Mouse (Mus musculus) embryonic facial prominence, embryonic 10.5 days (tissue): Measurements from ENCODE around the gene Gm28043. TPM values are rescaled to one million over a fixed set of nuclear protein-coding genes. Genes with fewer than 3 reads are reported as not detected.
"Not testable (repeated sequence)": the region's sequence is repeated elsewhere in the genome, so short reads cannot be mapped to it uniquely, and the experiment has no call there.

Experiments
- DNase-seq: peaks from one replicate; pipeline ENCODE4 v3.0.0-alpha.2; 2017; ENCODE audit warnings: low spot score
- H3K27ac ChIP-seq: fragments of 300-500 bp; sonication (generic); replicated peaks from 2 replicates; pipeline ENCODE4 v1.5.1; 2016; ENCODE audit warnings: mild to moderate bottlenecking
- H3K27me3 ChIP-seq: fragments of 300-500 bp; sonication (generic); replicated peaks from 2 replicates; pipeline ENCODE4 v1.6.1; 2016; ENCODE audit warnings: low read depth, mild to moderate bottlenecking; ENCODE audit not compliant: poor library complexity, severe bottlenecking
- H3K36me3 ChIP-seq: fragments of 300-500 bp; sonication (generic); replicated peaks from 2 replicates; pipeline ENCODE4 v1.6.1; 2016; ENCODE audit warnings: mild to moderate bottlenecking, moderate library complexity
- H3K4me1 ChIP-seq: fragments of 300-500 bp; sonication (generic); 2 replicates; pipeline ENCODE4 v1.6.1; 2016
- H3K4me3 ChIP-seq: fragments of 300-500 bp; sonication (generic); 2 replicates; pipeline ENCODE4 v1.5.1; 2016; ENCODE audit warnings: mild to moderate bottlenecking, moderate library complexity
- H3K9me3 ChIP-seq: fragments of 300-500 bp; sonication (generic); 2 replicates; pipeline ENCODE4 v1.6.1; 2016; ENCODE audit warnings: mild to moderate bottlenecking
- WGBS: fragments of 180-500 bp; shearing (Covaris S2); methylation state at CpG from one replicate; pipeline ENCODE4 v1.1.7; 2016; 5-methylcytosine and 5-hydroxymethylcytosine counted together
- polyA plus RNA-seq: library from polyadenylated mRNA; unstranded; fragments of >200 nt; fragmentation: Nextera tagmentation; extraction: Ambion mirVana; gene quantifications from 2 replicates; pipeline ENCODE4 v1.2.1, GENCODE M21; 2016

Gm28043 gene
- polyA plus RNA-seq, 1 experiment from 2014 or later = 3.5 TPM

DNA sequence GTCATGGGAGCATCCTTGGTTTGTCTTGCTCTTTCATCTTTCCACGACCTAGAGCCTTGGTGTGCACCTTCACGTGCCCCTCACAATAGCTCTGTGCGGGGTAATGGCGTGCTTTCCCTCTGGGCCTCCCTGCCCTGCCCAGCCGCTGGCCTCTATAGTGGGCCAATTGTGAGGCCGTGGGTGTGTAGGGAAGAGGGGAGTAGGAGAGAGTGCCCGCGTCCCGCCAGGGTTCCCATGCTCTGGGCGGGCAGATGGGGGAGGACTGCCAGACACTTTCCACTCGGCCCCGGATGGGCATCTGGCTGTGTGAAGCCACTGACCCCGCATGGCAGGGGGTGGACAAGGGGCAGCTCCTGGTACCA, 17.9 kb upstream of the Gm28043 start:
- Histone ChIP-seq H3K36me3 (peaks cover 77% of the 10 kb centered on the region), H3K27me3 (no peaks in the 10 kb centered on the region), H3K9me3 (no peaks in the 10 kb centered on the region), H3K4me1 (peaks cover 12% of the 10 kb centered on the region), H3K27ac (peak overlapping the region; percentile 44; the same call in 1 of the 2 replicates), H3K4me3 (no peak overlapping the region)
- WGBS = 88% methylated on average over 13 of the region's 13 CpGs
- DNase-seq = no peak

DNA sequence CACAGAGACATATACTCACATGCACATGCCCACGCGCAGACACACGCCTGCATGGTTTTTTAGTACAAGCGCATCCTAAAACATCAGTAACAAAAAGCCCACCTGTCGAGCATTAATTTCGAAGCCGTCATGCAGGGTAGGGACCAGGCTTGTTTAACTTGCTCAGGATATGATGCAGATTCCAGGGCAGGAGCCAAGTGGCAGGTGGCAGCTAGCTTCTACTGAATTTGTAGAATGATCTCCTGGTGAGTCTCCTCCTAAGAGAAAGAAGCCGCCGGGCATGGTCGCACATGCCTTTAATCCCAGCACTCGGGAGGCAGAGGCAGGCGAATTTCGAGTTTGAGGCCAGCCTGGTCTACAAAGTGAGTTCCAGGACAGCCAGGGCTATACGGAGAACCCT, 15.6 kb upstream of the Gm28043 start:
- H3K36me3 ChIP-seq = peaks cover 87% of the 10 kb centered on the region
- H3K4me3 ChIP-seq = no peak overlapping the region
- H3K27me3 ChIP-seq = no peaks in the 10 kb centered on the region
- WGBS = 94% methylated on average over 14 of the region's 14 CpGs
- no peak for DNase-seq
- no peak overlapping the region for H3K27ac ChIP-seq
- no peaks in the 10 kb centered on the region for H3K9me3 ChIP-seq
- peaks cover 12% of the 10 kb centered on the region for H3K4me1 ChIP-seq

DNA sequence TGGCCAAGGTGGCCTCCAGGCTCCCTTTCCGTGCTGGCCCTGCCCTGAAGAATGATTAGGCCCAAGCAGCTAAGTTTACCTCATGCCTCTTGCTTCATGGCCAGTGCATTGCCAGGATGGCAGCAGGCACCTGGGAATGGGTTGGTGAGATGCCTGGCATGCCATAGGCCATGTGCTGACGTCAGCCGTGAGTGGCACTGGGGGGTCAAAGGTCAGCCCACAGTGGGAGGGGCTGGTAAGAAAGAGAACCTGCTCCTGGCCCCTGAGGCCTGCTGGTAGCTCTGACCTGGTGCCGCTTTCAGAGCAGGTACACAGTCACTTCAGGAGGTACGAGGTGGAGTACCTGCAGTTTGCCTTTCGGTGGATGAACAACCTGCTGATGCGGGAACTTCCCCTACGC, 15.1 kb upstream of the Gm28043 start:
- WGBS = 87% methylated on average over 8 of the region's 8 CpGs
- H3K36me3 ChIP-seq = peaks cover 89% of the 10 kb centered on the region
- H3K27ac ChIP-seq = no peak overlapping the region
- no peak overlapping the region for H3K4me3 ChIP-seq
- peaks cover 12% of the 10 kb centered on the region for H3K4me1 ChIP-seq
- DNase-seq = no peak
- H3K9me3 ChIP-seq = no peaks in the 10 kb centered on the region
- no peaks in the 10 kb centered on the region for H3K27me3 ChIP-seq

DNA sequence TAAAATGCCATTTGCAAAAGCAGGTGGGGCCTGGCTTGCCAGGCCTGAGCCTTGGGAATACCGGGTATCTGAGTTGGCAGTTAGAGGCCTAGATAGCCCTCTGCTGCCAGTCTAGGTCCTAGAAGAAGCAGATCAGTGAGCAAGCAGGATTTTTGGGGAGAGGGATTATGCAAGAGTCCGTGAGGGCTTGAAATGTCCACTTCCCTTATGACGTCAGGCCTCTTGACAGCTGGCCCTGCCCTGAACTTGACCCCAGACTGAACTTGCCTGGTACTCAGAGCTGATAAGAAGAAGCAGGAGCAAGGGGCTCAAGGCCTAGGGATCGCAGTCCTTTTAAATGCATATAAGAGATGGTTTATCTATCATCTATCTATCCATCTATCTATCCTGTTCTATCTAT, 13.3 kb upstream of the Gm28043 start:
- Histone ChIP-seq H3K4me1 (peaks cover 12% of the 10 kb centered on the region), H3K4me3 (no peak overlapping the region), H3K27ac (no peak overlapping the region), H3K36me3 (peaks cover 85% of the 10 kb centered on the region), H3K27me3 (no peaks in the 10 kb centered on the region), H3K9me3 (no peaks in the 10 kb centered on the region)
- WGBS = 79% methylated on average over 4 of the region's 4 CpGs
- DNase-seq = no peak

DNA sequence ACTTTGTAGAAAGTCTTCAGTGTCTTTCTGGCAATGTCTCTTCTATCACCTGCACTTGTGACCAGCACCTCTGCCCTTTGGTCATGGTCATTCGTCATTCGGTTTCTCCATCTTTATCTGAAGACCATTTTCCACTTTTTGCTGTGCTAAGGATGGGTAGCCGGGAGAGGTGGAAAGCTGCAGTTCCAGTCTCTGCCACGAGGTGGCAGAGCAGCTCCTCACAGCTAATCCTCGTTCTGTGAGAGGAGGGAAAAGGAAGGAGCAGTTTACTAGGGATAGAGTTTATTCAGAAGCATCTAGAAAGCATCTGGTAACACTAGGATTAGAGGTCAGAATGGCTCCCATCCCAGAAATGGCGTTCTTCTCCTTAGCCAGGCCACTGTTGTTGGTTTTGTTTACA, 11.4 kb upstream of the Gm28043 start:
- H3K4me3 ChIP-seq = no peak overlapping the region
- peak; percentile 82 for DNase-seq
- peaks cover 6% of the 10 kb centered on the region; the same call in 1 of the 2 replicates for H3K4me1 ChIP-seq
- no peak overlapping the region for H3K27ac ChIP-seq
- no peaks in the 10 kb centered on the region for H3K9me3 ChIP-seq
- peaks cover 76% of the 10 kb centered on the region for H3K36me3 ChIP-seq
- 29% methylated on average over 6 of the region's 6 CpGs for WGBS
- H3K27me3 ChIP-seq = no peaks in the 10 kb centered on the region

DNA sequence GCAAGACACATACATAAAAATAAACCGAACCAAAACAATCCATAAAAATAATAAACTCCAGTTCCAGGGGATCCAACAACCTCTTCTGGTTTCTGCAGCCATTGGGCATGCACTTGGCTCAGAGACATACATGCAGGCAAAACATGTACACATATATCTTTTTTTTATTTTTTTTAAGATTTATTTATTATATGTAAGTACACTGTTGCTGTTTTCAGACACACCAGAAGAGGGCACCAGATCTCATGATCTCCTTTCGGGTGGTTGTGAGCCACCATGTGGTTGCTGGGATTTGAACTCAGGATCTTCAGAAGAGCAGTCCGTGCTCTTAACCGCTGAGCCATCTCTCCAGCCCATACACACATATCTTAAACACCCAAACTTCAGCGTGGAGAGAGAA, 1.2 kb upstream of the Gm28043 start:
- not testable (repeated sequence) for H3K27me3 ChIP-seq, H3K27ac ChIP-seq, DNase-seq, H3K9me3 ChIP-seq, H3K4me3 ChIP-seq
- whole genome bisulfite sequencing = 87% methylated on average over 5 of the region's 5 CpGs
- H3K4me1 ChIP-seq = peaks cover 42% of the 10 kb centered on the region
- peaks cover 19% of the 10 kb centered on the region for H3K36me3 ChIP-seq

DNA sequence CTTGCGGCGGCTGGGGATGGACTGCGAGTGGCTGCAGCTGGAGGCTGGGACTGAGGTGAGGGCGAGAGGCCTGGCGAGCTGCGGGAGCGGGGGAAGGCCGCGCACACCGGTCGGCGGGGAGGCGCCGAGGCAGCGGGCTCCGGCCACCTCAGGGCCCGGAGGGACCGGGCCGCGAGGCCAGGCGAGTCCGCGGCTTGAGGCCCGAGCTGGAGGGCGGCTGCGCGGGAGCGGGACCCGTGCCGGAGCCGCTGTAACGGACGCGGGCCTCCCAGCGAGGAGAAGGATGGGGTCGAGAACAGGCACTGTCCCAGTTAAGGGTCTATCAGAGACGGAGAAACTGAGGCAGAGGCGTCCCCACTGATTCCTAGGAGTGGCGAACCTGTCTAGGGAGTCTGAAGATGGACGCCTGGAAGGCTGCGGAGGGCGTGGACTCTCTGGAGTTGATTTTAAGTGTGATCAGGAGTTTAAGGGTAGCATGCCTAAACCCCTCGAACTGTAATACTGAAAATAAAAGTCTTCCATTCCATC, 412 bp downstream of the Gm28043 start:
- WGBS = under 1% methylated on average over 43 of the region's 43 CpGs
- H3K4me3 ChIP-seq = peak overlapping the region; percentile 100
- H3K27me3 ChIP-seq = no peaks in the 10 kb centered on the region
- DNase-seq = no peak
- H3K36me3 ChIP-seq = peaks cover 31% of the 10 kb centered on the region
- H3K9me3 ChIP-seq = no peaks in the 10 kb centered on the region
- H3K27ac ChIP-seq = peak overlapping the region; percentile 97
- H3K4me1 ChIP-seq = peaks cover 42% of the 10 kb centered on the region

GRCm38 (mm10) chr17:29615616-29616015, 940 bp downstream of the Gm28043 start:
- Histone ChIP-seq H3K27ac (peak overlapping the region; percentile 97), H3K27me3 (no peaks in the 10 kb centered on the region), H3K4me3 (peak overlapping the region; percentile 100), H3K36me3 (peaks cover 36% of the 10 kb centered on the region), H3K9me3 (no peaks in the 10 kb centered on the region), H3K4me1 (peaks cover 42% of the 10 kb centered on the region)
- DNase-seq = no peak
- WGBS = 9% methylated on average over 4 of the region's 4 CpGs

- H3K36me3 ChIP-seq = peaks cover 73% of the 10 kb centered on the region
- no peak overlapping the region for H3K4me3 ChIP-seq
- WGBS = 74% methylated on average over 3 of the region's 3 CpGs
- peaks cover 29% of the 10 kb centered on the region for H3K4me1 ChIP-seq
- H3K9me3 ChIP-seq = no peaks in the 10 kb centered on the region
- no peak for DNase-seq
- no peak overlapping the region for H3K27ac ChIP-seq
- H3K27me3 ChIP-seq = no peaks in the 10 kb centered on the region
Observed at GRCm38 (mm10) chr17:29619231-29619630, 4.6 kb downstream of the Gm28043 start.

DNA sequence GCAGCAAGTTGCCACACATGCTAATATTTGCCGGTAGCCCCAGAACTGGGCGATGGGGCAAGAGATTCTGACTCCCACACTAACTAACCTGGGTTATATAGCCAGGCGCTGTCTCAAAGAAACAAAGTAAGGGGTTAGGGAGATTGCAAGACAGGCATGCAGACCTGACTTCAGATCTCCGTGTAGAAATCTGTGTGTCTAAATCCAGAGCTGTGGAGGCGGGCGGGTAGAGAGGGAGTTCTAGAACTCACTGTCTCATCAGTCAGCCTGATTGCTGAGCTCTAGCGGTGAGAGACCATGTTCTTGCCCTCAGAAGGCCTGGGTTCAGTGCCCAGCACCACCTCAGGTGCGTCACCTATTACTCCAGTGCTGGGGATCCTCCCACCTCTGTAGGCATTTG, 8.8 kb downstream of the Gm28043 start:
- H3K27ac ChIP-seq = no peak overlapping the region
- no peaks in the 10 kb centered on the region for H3K27me3 ChIP-seq
- DNase-seq = no peak
- WGBS = 96% methylated on average over 8 of the region's 8 CpGs
- H3K9me3 ChIP-seq = no peaks in the 10 kb centered on the region
- H3K4me1 ChIP-seq = no peaks in the 10 kb centered on the region
- no peak overlapping the region for H3K4me3 ChIP-seq
- H3K36me3 ChIP-seq = peaks cover 100% of the 10 kb centered on the region

GRCm38 (mm10) chr17:29627285-29627684, 12.6 kb downstream of the Gm28043 start:
- Histone ChIP-seq H3K27me3 (no peaks in the 10 kb centered on the region), H3K36me3 (peaks cover 99% of the 10 kb centered on the region), H3K27ac (no peak overlapping the region), H3K4me1 (no peaks in the 10 kb centered on the region), H3K4me3 (no peak overlapping the region), H3K9me3 (no peaks in the 10 kb centered on the region)
- no peak for DNase-seq
- WGBS = 92% methylated on average over 9 of the region's 9 CpGs

DNA sequence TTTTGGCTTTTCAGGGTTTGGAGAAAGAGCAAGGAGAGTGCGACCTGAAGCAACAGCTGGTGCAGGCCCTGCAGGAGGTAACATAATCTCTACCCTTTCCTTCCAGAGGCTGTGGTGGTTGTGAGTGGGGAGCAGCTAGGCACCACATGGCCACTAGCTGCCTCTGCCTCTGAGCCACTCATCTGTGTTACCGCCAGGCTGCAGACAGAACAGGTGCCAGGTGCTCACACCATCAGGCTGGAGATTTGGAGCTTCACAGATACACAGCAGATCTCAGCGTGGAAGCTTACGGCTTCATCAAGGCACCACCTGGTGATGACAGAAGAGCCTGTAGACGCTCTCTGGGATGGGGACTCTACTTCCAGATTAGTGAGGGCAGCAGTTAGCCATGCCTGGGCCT, 14.3 kb downstream of the Gm28043 start:
- Histone ChIP-seq H3K27me3 (no peaks in the 10 kb centered on the region), H3K36me3 (peaks cover 99% of the 10 kb centered on the region)

GRCm38 (mm10) chr17:29629620-29630019, 14.9 kb downstream of the Gm28043 start:
- peaks cover 99% of the 10 kb centered on the region for H3K36me3 ChIP-seq
- H3K4me3 ChIP-seq = no peak overlapping the region
- H3K27me3 ChIP-seq = no peaks in the 10 kb centered on the region
- WGBS = 90% methylated on average over 5 of the region's 5 CpGs
- no peak for DNase-seq
- no peaks in the 10 kb centered on the region for H3K4me1 ChIP-seq
- no peak overlapping the region for H3K27ac ChIP-seq
- no peaks in the 10 kb centered on the region for H3K9me3 ChIP-seq

More for the DNA sequence above, 14.3 kb downstream of the Gm28043 start:
- 88% methylated on average over 5 of the region's 5 CpGs for WGBS
- Histone ChIP-seq H3K9me3 (no peaks in the 10 kb centered on the region), H3K27ac (no peak overlapping the region), H3K4me1 (no peaks in the 10 kb centered on the region), H3K4me3 (no peak overlapping the region)
- DNase-seq = no peak

DNA sequence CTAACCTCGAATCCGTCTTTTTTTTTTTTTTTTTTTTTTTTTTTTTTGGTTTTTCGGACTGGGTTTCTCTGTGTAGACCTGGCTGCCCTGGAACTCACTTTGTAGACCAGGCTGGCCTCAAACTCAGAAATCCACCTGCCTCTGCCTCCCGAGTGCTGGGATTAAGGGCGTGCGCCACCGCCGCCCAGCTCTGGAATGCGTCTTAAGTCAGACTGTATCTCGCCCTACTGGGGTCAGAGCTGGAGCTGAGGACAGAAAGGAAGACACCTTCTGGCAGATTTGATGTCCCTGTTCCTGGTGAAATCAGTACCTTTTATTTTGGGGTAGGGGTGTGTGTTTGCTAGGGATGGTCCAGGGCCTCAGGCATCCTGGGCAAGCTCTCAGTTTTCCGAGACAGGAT, 17.6 kb downstream of the Gm28043 start:
- no peak overlapping the region for H3K4me3 ChIP-seq
- H3K27me3 ChIP-seq = no peaks in the 10 kb centered on the region
- no peak overlapping the region for H3K27ac ChIP-seq
- H3K36me3 ChIP-seq = peaks cover 99% of the 10 kb centered on the region
- H3K9me3 ChIP-seq = no peaks in the 10 kb centered on the region
- 93% methylated on average over 11 of the region's 11 CpGs for WGBS
- DNase-seq = no peak
- no peaks in the 10 kb centered on the region for H3K4me1 ChIP-seq
